Mouse (Mus musculus): Measurements from ENCODE around the gene Lrrc3b. TPM values are rescaled to one million over a fixed set of nuclear protein-coding genes. Genes with fewer than 3 reads are reported as not detected.

The Lrrc3b gene
- polyA plus RNA-seq, 1 experiment from 2014 or later = not detected

DNA sequence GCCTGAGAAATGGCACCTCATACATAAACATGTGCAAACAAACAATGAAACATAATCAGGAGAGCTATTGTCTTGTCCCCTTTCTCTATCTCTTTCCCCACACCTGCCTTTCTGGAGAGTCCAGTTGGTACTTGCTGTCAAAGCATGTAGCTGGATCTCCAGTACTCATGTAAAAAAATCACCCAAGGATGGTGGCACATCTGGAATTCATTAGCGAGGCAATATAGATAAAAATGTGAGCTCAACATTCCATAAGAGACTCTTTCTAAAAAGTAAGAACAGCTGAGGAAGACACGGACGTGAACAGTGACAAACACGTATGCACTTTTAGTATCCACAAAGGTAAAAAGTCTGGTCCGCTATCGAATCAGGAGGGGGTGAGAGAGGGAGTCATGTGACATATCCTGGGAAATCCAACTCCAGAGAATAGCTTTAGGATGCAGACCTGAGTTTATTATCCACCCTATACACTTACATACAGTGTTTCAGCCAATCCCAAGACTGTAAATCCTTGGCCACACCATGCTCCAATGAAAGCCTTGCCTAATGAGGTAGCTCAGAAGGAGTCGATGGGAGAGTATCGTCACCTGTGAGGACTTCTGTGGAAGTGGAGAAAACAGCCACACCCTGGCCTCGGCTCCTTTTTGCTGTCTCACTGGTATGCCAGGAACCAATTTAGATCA is 116.2 kb downstream of the Lrrc3b start:
- DNase-seq = no peak

DNA sequence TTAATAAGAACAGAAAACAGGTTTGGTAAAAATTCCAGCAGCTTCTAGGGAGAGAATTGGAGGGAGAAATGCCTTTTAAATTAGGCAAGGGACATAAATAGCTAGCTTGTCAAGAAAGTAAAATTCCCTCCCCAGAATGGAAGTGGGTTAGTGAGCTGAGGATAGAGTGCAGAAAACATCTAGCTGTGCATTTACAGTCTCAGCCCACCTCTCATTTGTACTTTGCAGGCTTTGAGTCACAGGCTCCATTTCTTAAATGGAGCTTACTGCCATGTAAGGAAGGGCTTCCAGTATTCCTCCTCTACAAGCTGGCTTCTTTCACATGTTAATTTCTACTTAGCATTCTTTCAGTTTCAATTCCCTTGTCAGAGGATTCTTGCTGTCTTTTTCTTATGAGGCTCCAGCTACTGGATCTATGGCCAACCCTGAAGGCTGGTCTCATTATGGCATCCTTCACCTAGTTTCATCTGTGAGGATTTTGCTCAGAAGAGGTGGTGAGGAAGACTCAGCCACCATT is 119.3 kb downstream of the Lrrc3b start:
- Histone ChIP-seq H3K36me3 (replicated peaks; ENCODE audit: insufficient read depth, low read length) (no peaks in the 10 kb centered on the region), H3K4me1 (ENCODE audit: insufficient read depth) (no peaks in the 10 kb centered on the region), H3K4me2 (ENCODE audit: low read depth, low read length) (no peak overlapping the region), H3K9me3 (ENCODE audit: low read length) (no peaks in the 10 kb centered on the region), H3K27ac (ENCODE audit: low read depth) (no peak overlapping the region), H3K9ac (replicated peaks) (no peak overlapping the region), H3K27me3 (ENCODE audit: insufficient read depth, low read length) (no peaks in the 10 kb centered on the region), H3K4me3 (ENCODE audit: low read depth, low read length) (no peak overlapping the region)
- DNase-seq (no peak), ATAC-seq (no peak)
- no peak for TF ChIP-seq EP300 (IDR thresholded peaks at IDR 0.05; ENCODE audit: low read depth)
- no peak for TF ChIP-seq CTCF (IDR thresholded peaks at IDR 0.05; ENCODE audit: low read depth)

More for the DNA sequence above, 116.2 kb downstream of the Lrrc3b start:
- H3K4me2 ChIP-seq (ENCODE audit: low read depth, low read length) = no peak overlapping the region
- 82% methylated on average over 9 of the region's 9 CpGs for WGBS (ENCODE audit: insufficient replicate concordance)
- no peaks in the 10 kb centered on the region for H3K9me3 ChIP-seq (ENCODE audit: low read length)
- no peaks in the 10 kb centered on the region for H3K27me3 ChIP-seq (ENCODE audit: insufficient read depth, low read length)
- no peak overlapping the region for H3K9ac ChIP-seq (replicated peaks)
- no peaks in the 10 kb centered on the region for H3K36me3 ChIP-seq (replicated peaks; ENCODE audit: insufficient read depth, low read length)
- no peak overlapping the region for H3K4me3 ChIP-seq (ENCODE audit: low read depth, low read length)
- H3K27ac ChIP-seq (ENCODE audit: low read depth) = no peak overlapping the region
- no peaks in the 10 kb centered on the region for H3K4me1 ChIP-seq (ENCODE audit: insufficient read depth)
- ATAC-seq = no peak
- no peak for TF ChIP-seq EP300 (IDR thresholded peaks at IDR 0.05; ENCODE audit: low read depth)

DNA sequence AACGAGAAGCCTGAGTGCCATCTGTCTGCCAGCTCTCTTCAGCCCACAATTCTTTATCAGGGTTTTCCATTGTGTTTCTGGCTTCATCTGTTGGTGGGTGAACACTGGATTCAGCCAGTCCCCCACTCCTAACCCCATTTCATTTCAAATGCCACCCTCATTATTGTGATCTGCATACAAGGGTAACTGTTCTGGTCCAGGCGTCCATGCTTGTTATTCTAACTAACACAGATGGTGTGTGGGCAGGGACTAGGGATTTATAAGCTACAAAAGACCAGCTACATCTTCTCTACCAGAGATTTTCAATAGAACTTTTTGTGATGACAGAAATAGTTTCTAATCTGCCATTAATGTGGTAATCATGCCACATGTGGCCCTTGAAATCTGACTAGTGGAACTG is 130.2 kb downstream of the Lrrc3b start:
- Histone ChIP-seq H3K4me3 (ENCODE audit: low read depth, low read length) (no peak overlapping the region), H3K27ac (ENCODE audit: low read depth) (no peak overlapping the region), H3K9ac (replicated peaks) (no peak overlapping the region), H3K4me1 (ENCODE audit: insufficient read depth) (no peaks in the 10 kb centered on the region), H3K9me3 (ENCODE audit: low read length) (no peaks in the 10 kb centered on the region), H3K4me2 (ENCODE audit: low read depth, low read length) (no peak overlapping the region), H3K27me3 (ENCODE audit: insufficient read depth, low read length) (no peaks in the 10 kb centered on the region), H3K36me3 (replicated peaks; ENCODE audit: insufficient read depth, low read length) (no peaks in the 10 kb centered on the region)
- TF ChIP-seq EP300 (IDR thresholded peaks at IDR 0.05; ENCODE audit: low read depth) = no peak
- TF ChIP-seq CTCF (IDR thresholded peaks at IDR 0.05; ENCODE audit: low read depth) = no peak
- ATAC-seq = no peak
- DNase-seq = no peak
- 80% methylated on average over 2 of the region's 2 CpGs for WGBS (ENCODE audit: insufficient replicate concordance)
